Mouse (Mus musculus): ENCODE measurements at regions not wholly inside any gene's neighbourhood (a gene's known extent, or its start where the extent isn't known, plus 50 kb on each side); places are given as distances from the start of the nearest gene placed in this dataset.

DNA sequence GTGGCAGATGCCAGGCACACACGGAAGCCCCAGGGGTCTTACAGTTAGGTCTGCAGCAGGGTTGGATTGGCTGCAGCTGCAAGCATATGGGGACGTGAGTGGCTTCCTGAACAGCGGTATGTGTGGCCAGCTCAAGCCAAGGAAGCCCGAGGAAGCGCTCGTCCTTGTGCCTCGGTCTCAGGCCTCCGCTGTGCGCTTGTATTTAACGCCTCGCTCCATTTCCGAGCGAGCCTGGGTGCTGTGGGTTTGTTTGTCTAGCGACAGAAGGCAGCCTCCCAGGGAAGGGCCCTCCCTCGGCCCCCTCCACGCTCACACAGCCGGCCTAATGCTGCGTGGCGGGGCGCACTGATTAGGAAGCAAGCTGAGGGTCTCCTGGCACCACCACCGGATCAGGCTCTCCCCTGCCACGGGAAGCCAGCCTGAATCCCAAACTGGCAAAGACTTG is 153.2 kb downstream of the Rbm19 start:
- no peak for TF ChIP-seq POLR2A (IDR thresholded peaks at IDR 0.05; ENCODE audit: borderline replicate concordance, control insufficient read depth, low read depth, low read length)
- no peak for TF ChIP-seq CTCF (IDR thresholded peaks at IDR 0.05; ENCODE audit: control insufficient read depth, insufficient read depth, low read length)

Data from bone marrow, adult 2 months (tissue).